Mouse (Mus musculus): ENCODE data around the gene Itpa. TPM values are rescaled to one million over a fixed set of nuclear protein-coding genes. Genes with fewer than 3 reads are reported as not detected.

Gene Itpa
- total RNA-seq, 4 experiments from 2014 or later: 29.4 to 34.9 (median 33.1) TPM

DNA sequence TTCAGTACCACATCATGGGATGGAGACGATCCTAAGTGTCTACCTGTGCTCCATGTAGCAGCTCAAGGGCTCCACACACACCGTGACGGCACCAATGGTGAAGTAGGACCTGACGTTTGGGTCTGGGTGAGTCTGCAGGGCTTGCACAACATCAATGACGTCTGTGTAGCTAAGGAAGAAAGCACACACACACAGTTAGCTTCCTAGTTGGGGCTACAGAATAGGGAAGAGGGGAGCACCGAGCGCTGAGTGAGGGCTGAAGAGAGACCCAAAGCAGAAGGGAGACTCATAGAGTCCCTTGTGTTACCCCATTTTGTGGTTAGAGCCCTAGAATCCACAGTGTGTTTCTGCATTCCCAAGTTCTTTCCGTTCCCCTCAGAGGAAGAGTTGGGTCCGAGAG lies 63.3 kb downstream of the Itpa start:
- no peak for DNase-seq

Other genes starting within 250 kb of the Itpa start
- gene Vps16, start 243.3 kb upstream of the Itpa start, total RNA-seq (2022): 10 to 100 TPM; 71.0 to 93.1 (median 71.7) TPM
- 10 to 100 TPM; 17.4 to 24.5 (median 19.7) TPM for gene Pced1a, start 242.9 kb upstream of the Itpa start, total RNA-seq (2022)
- 100 to 1,000 TPM; 150 to 167 (median 158) TPM for gene Ptpra, start 217.3 kb upstream of the Itpa start, total RNA-seq (2022)
- 10 to 100 TPM; 61.0 to 68.6 (median 65.5) TPM for gene Mrps26, start 103.9 kb upstream of the Itpa start, total RNA-seq (2022)
- gene Oxt, start 91.4 kb upstream of the Itpa start, total RNA-seq (2022): not detected
- gene Avp, start 85.1 kb upstream of the Itpa start, total RNA-seq (2022): not detected
- 10 to 100 TPM in 3 of 4 experiments, 1 to 10 TPM in 1; 8.5 to 13.6 (median 11.8) TPM for gene Fastkd5, start 37.6 kb upstream of the Itpa start, total RNA-seq (2022)
- gene Ubox5, start 37.6 kb upstream of the Itpa start, total RNA-seq (2022): 1 to 10 TPM; 6.6 to 8.8 (median 7.7) TPM
- gene Lzts3, start 24.8 kb upstream of the Itpa start, total RNA-seq (2022): 10 to 100 TPM; 17.0 to 27.6 (median 21.1) TPM
- 100 to 1,000 TPM; 228 to 279 (median 260) TPM for gene Ddrgk1, start 3.0 kb upstream of the Itpa start, total RNA-seq (2022)
- 1 to 10 TPM; 2.6 to 7.8 (median 5.7) TPM for gene Slc4a11, start 29.9 kb downstream of the Itpa start, total RNA-seq (2022)
- gene 4930402H24Rik, start 238.8 kb downstream of the Itpa start, total RNA-seq (2022): 10 to 100 TPM; 24.7 to 48.2 (median 35.1) TPM
- 10 to 100 TPM; 35.4 to 45.0 (median 39.4) TPM for gene Atrn, start 238.9 kb downstream of the Itpa start, total RNA-seq (2022)